Mouse (Mus musculus) 416B (cell line): ENCODE measurements at regions not wholly inside any gene's neighbourhood (a gene's known extent, or its start where the extent isn't known, plus 50 kb on each side); places are given as distances from the start of the nearest gene placed in this dataset.

Experiments used
- DNase-seq: peaks from one replicate; pipeline ENCODE4 v3.0.0; 2011; ENCODE audit warnings: low read depth

- no peak for DNase-seq
Observed at GRCm38 (mm10) chr1:73799246-73799645, 325.0 kb downstream of the Tns1 start.

GRCm38 (mm10) chr1:73797858-73798257, 326.4 kb downstream of the Tns1 start:
- no peak for DNase-seq

- DNase-seq = no peak
Observed at GRCm38 (mm10) chr1:73797413-73797812, 326.8 kb downstream of the Tns1 start.

- no peak for DNase-seq
Observed at GRCm38 (mm10) chr1:73793871-73794270, 330.4 kb downstream of the Tns1 start.

- no peak for DNase-seq
Observed at GRCm38 (mm10) chr1:73793256-73793655, 331.0 kb downstream of the Tns1 start.

- no peak for DNase-seq
Observed at GRCm38 (mm10) chr1:73792311-73792710, 331.9 kb downstream of the Tns1 start.

- DNase-seq = no peak
Observed at GRCm38 (mm10) chr1:73787666-73788065, 336.6 kb downstream of the Tns1 start.

GRCm38 (mm10) chr1:73787224-73787623, 337.0 kb downstream of the Tns1 start:
- no peak for DNase-seq

GRCm38 (mm10) chr1:73783303-73783702, 340.9 kb downstream of the Tns1 start:
- DNase-seq = no peak

GRCm38 (mm10) chr1:73782871-73783270, 341.4 kb downstream of the Tns1 start:
- no peak for DNase-seq

- no peak for DNase-seq
Observed at GRCm38 (mm10) chr1:73771773-73772172, 352.5 kb downstream of the Tns1 start.

GRCm38 (mm10) chr1:73770631-73771030, 353.6 kb downstream of the Tns1 start:
- no peak for DNase-seq

GRCm38 (mm10) chr1:73764611-73765333, 359.5 kb downstream of the Tns1 start:
- DNase-seq = no peak

GRCm38 (mm10) chr1:73758110-73759061, 365.9 kb downstream of the Tns1 start:
- DNase-seq = no peak

GRCm38 (mm10) chr1:73755791-73756190, 368.5 kb downstream of the Tns1 start:
- no peak for DNase-seq

GRCm38 (mm10) chr1:73754928-73755327, 369.3 kb downstream of the Tns1 start:
- no peak for DNase-seq

- DNase-seq = no peak
Observed at GRCm38 (mm10) chr1:73753157-73753556, 371.1 kb downstream of the Tns1 start.

- no peak for DNase-seq
Observed at GRCm38 (mm10) chr1:73748702-73749101, 375.5 kb downstream of the Tns1 start.

- no peak for DNase-seq
Observed at GRCm38 (mm10) chr1:73744555-73745234, 379.6 kb downstream of the Tns1 start.

- DNase-seq = no peak
Observed at GRCm38 (mm10) chr1:73743737-73744554, 380.3 kb downstream of the Tns1 start.

- DNase-seq = no peak
Observed at GRCm38 (mm10) chr1:73737083-73737482, 387.2 kb downstream of the Tns1 start.

GRCm38 (mm10) chr1:73728377-73728776, 395.9 kb downstream of the Tns1 start:
- no peak for DNase-seq
